Mouse (Mus musculus) MEL (cell line): ENCODE measurements at regions not wholly inside any gene's neighbourhood (a gene's known extent, or its start where the extent isn't known, plus 50 kb on each side); places are given as distances from the start of the nearest gene placed in this dataset.

Source experiments
- DNase-seq: peaks from one replicate; pipeline ENCODE4 v3.0.0; 2011; ENCODE audit warnings: low read depth, low spot score
- H3K27ac ChIP-seq: 2 replicates; pipeline ENCODE4 v1.5.1; 2012; ENCODE audit warnings: low read depth, mild to moderate bottlenecking, control low read depth, low read length, moderate library complexity; ENCODE audit not compliant: control insufficient read depth
- H3K27me3 ChIP-seq, 2 experiments: fragments of 150-350 bp in 1 of 2; sonication (generic) in 1 of 2; 2 replicates each; pipeline ENCODE4 v1.6.1; 2012; ENCODE audit warnings: low read length in 2 of 2, mild to moderate bottlenecking in 2 of 2, improper control_type of control experiment in 1 of 2, moderate library complexity in 1 of 2; ENCODE audit not compliant: insufficient read depth in 2 of 2, control insufficient read depth in 1 of 2
- H3K36me3 ChIP-seq, 2 experiments: 2 replicates each; pipeline ENCODE4 v1.6.1; 2012 to 2014; ENCODE audit warnings: low read length in 2 of 2, improper control_type of control experiment in 1 of 2, inconsistent platforms in 1 of 2, mild to moderate bottlenecking in 1 of 2; ENCODE audit not compliant: insufficient read depth in 2 of 2, control insufficient read depth in 1 of 2
- H3K4me1 ChIP-seq, 2 experiments: fragments of 150-350 bp in 1 of 2; sonication (generic) in 1 of 2; 2 replicates each; pipeline ENCODE4 v1.6.1; 2012; ENCODE audit warnings: low read length in 2 of 2, improper control_type of control experiment in 1 of 2, mild to moderate bottlenecking in 1 of 2; ENCODE audit not compliant: insufficient read depth in 2 of 2, control insufficient read depth in 1 of 2
- H3K4me3 ChIP-seq, 2 experiments: fragments of 150-350 bp in 1 of 2; sonication (generic) in 1 of 2; 2 replicates each; pipeline ENCODE4 v1.5.1; 2012; ENCODE audit warnings: low read depth in 2 of 2, low read length in 2 of 2, mild to moderate bottlenecking in 2 of 2, moderate library complexity in 2 of 2, control low read depth in 1 of 2, improper control_type of control experiment in 1 of 2; ENCODE audit not compliant: control insufficient read depth in 1 of 2, insufficient read depth in 1 of 2
- H3K79me2 ChIP-seq: 2 replicates; pipeline ENCODE4 v1.6.1; 2012; ENCODE audit warnings: mild to moderate bottlenecking, low read length, moderate library complexity; ENCODE audit not compliant: control insufficient read depth, poor library complexity, insufficient read depth
- H3K9ac ChIP-seq: 2 replicates; pipeline ENCODE4 v1.6.1; 2012; ENCODE audit warnings: low read depth, mild to moderate bottlenecking, control low read depth, low read length, moderate library complexity; ENCODE audit not compliant: control insufficient read depth, poor library complexity, severe bottlenecking
- H3K9me3 ChIP-seq: fragments of 150-350 bp; sonication (generic); replicated peaks from 2 replicates; pipeline ENCODE4 v1.6.1; 2012; ENCODE audit warnings: mild to moderate bottlenecking, low read length, improper control_type of control experiment, moderate library complexity; ENCODE audit not compliant: insufficient read depth
- BHLHE40 ChIP-seq: IDR thresholded peaks from 2 replicates; pipeline ENCODE4 v1.6.1; 2012; ENCODE audit warnings: low read depth, mild to moderate bottlenecking, inconsistent platforms, low read length, improper control_type of control experiment, borderline replicate concordance
- CHD2 ChIP-seq: IDR thresholded peaks from 2 replicates; pipeline ENCODE4 v1.6.1; 2011; ENCODE audit warnings: low read length, improper control_type of control experiment
- CTCF ChIP-seq, 3 experiments: IDR thresholded peaks in 2 of 3; conservative IDR thresholded peaks in 1 of 3; 2 replicates each; pipeline ENCODE4 v1.5.1; 2011 to 2012; ENCODE audit warnings: low read length in 3 of 3, low read depth in 2 of 3, mild to moderate bottlenecking in 2 of 3, improper control_type of control experiment in 1 of 3, inconsistent platforms in 1 of 3, mixed read lengths in 1 of 3, moderate library complexity in 1 of 3; ENCODE audit not compliant: control insufficient read depth in 1 of 3, insufficient read depth in 1 of 3, poor library complexity in 1 of 3, severe bottlenecking in 1 of 3
- ELF1 ChIP-seq: IDR thresholded peaks from 2 replicates; pipeline ENCODE4 v1.6.1; 2014; ENCODE audit warnings: low read depth, mild to moderate bottlenecking, inconsistent platforms, low read length, improper control_type of control experiment, moderate library complexity
- ETS1 ChIP-seq: IDR thresholded peaks from 2 replicates; pipeline ENCODE4 v1.6.1; 2012; ENCODE audit warnings: low read depth, mild to moderate bottlenecking, inconsistent platforms, low read length, improper control_type of control experiment, moderate library complexity
- GABPA ChIP-seq: IDR thresholded peaks from 2 replicates; pipeline ENCODE4 v1.6.1; 2012; ENCODE audit warnings: low read depth, mild to moderate bottlenecking, inconsistent platforms, low read length, improper control_type of control experiment, moderate library complexity
- HCFC1 ChIP-seq: IDR thresholded peaks from 2 replicates; pipeline ENCODE4 v1.6.1; 2012; ENCODE audit warnings: low read depth, mild to moderate bottlenecking, inconsistent platforms, low read length, improper control_type of control experiment, moderate library complexity
- KAT2A ChIP-seq: conservative IDR thresholded peaks from 2 replicates; pipeline ENCODE4 v1.6.1; 2012; ENCODE audit warnings: low read depth, low read length, improper control_type of control experiment, inconsistent platforms
- MAX ChIP-seq: IDR thresholded peaks from 2 replicates; pipeline ENCODE4 v1.6.1; 2011; ENCODE audit warnings: low read length, improper control_type of control experiment
- MAZ ChIP-seq: IDR thresholded peaks from 2 replicates; pipeline ENCODE4 v1.6.1; 2012; ENCODE audit warnings: low read depth, mild to moderate bottlenecking, inconsistent platforms, low read length, improper control_type of control experiment
- MEF2A ChIP-seq: IDR thresholded peaks from 2 replicates; pipeline ENCODE4 v1.6.1; 2014; ENCODE audit warnings: low read depth, mild to moderate bottlenecking, inconsistent platforms, low read length, improper control_type of control experiment; ENCODE audit not compliant: poor library complexity, insufficient replicate concordance, severe bottlenecking; ENCODE audit errors: extremely low read depth
- MXI1 ChIP-seq: IDR thresholded peaks from 2 replicates; pipeline ENCODE4 v1.6.1; 2011; ENCODE audit warnings: mild to moderate bottlenecking, low read depth, low read length, improper control_type of control experiment
- MYB ChIP-seq: IDR thresholded peaks from 2 replicates; pipeline ENCODE4 v1.6.1; 2011; ENCODE audit warnings: mild to moderate bottlenecking, low read depth, low read length, improper control_type of control experiment
- MYC ChIP-seq: IDR thresholded peaks from 2 replicates; pipeline ENCODE4 v1.6.1; 2011; ENCODE audit warnings: low read depth, mild to moderate bottlenecking, low read length, improper control_type of control experiment, moderate library complexity
- NRF1 ChIP-seq: IDR thresholded peaks from 2 replicates; pipeline ENCODE4 v1.6.1; 2014; ENCODE audit warnings: low read depth, mild to moderate bottlenecking, inconsistent platforms, low read length, improper control_type of control experiment, moderate library complexity; ENCODE audit not compliant: poor library complexity, insufficient read depth, severe bottlenecking
- POLR2AphosphoS2 ChIP-seq: IDR thresholded peaks from 2 replicates; pipeline ENCODE4 v1.6.1; 2011; ENCODE audit warnings: low read length, improper control_type of control experiment
- SMC3 ChIP-seq: IDR thresholded peaks from 2 replicates; pipeline ENCODE4 v1.6.1; 2011; ENCODE audit warnings: low read depth, low read length, improper control_type of control experiment
- TCF12 ChIP-seq: IDR thresholded peaks from 2 replicates; pipeline ENCODE4 v1.6.1; 2014; ENCODE audit warnings: low read depth, mild to moderate bottlenecking, inconsistent platforms, low read length, improper control_type of control experiment, moderate library complexity
- UBTF ChIP-seq: IDR thresholded peaks from 2 replicates; pipeline ENCODE4 v1.6.1; 2012; ENCODE audit warnings: low read depth, mild to moderate bottlenecking, inconsistent platforms, low read length, improper control_type of control experiment, moderate library complexity, borderline replicate concordance; ENCODE audit not compliant: insufficient read depth
- USF1 ChIP-seq: IDR thresholded peaks from 2 replicates; pipeline ENCODE4 v1.6.1; 2014; ENCODE audit warnings: low read depth, mild to moderate bottlenecking, inconsistent platforms, low read length, improper control_type of control experiment, moderate library complexity
- ZC3H11A ChIP-seq: IDR thresholded peaks from 2 replicates; pipeline ENCODE4 v1.6.1; 2012; ENCODE audit warnings: low read depth, mild to moderate bottlenecking, inconsistent platforms, low read length, improper control_type of control experiment

DNA sequence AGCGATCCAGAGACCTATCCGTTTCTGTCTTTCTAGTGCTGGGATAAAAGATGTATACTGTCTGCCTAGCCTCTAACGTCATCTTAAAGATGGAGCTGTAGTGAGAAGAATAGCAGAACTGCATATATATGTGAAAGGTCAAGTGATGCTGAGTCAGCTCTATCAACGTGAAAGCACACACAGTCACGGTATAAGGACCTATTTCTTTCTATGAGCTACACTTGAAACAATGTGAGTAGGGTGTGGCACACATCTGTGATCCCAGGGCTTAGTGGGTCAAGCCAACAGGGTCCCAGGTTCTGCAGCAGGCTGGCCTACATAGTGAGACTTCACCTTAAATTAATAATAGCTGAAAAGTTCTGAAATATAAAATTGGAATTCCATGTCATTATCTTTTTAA, 106.6 kb upstream of the Zfp648 start:
- TF ChIP-seq MAX (no peak), POLR2AphosphoS2 (no peak), MYC (no peak), KAT2A (no peak), MAZ (no peak), ETS1 (no peak), USF1 (no peak), CHD2 (no peak), SMC3 (no peak), HCFC1 (no peak), TCF12 (no peak)
- Histone ChIP-seq H3K27ac (no peak overlapping the region), H3K36me3 (no peaks in the 10 kb centered on the region), H3K4me1 (no peaks in the 10 kb centered on the region), H3K4me3 (no peak overlapping the region), H3K9ac (no peak overlapping the region), H3K27me3 (no peaks in the 10 kb centered on the region), H3K9me3 (no peaks in the 10 kb centered on the region), H3K79me2 (no peaks in the 10 kb centered on the region)
- DNase-seq: no peak

DNA sequence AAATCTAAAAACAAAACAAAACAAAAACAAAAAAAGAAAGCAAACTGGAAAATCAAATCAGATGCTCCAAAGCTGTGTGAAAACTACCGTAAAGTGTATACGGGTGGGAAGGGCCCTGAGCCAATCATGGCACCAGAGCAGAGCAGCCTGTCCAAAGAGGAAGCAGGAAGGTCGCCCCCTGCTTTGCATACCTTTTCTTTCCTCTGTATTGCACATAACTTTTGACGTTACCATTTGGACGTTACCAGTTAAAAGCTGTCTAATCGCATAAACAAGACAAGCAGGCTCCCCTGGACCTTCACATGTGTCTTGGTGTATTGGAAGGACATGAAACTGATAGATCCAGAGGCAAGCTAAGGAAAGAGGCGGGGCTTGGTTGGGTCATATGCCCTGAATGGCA, 104.9 kb upstream of the Zfp648 start:
- DNase-seq: no peak
- Histone ChIP-seq H3K4me1 (no peaks in the 10 kb centered on the region), H3K79me2 (no peaks in the 10 kb centered on the region), H3K36me3 (no peaks in the 10 kb centered on the region), H3K9me3 (no peaks in the 10 kb centered on the region), H3K9ac (no peak overlapping the region), H3K27me3 (no peaks in the 10 kb centered on the region), H3K27ac (no peak overlapping the region), H3K4me3 (no peak overlapping the region)
- TF ChIP-seq UBTF (no peak), SMC3 (no peak), GABPA (no peak), TCF12 (no peak), BHLHE40 (no peak), MYB (no peak), MXI1 (no peak), ELF1 (no peak), HCFC1 (no peak), MEF2A (no peak), CTCF (IDR thresholded peaks at IDR 0.05 in 2 of 3, conservative IDR thresholded peaks at IDR 0.05 in 1 of 3; ENCODE audit: control insufficient read depth in 1 of 3, insufficient read depth in 1 of 3, low read depth in 2 of 3, low read length in 3 of 3, poor library complexity in 1 of 3, severe bottlenecking in 1 of 3) (no peak), MAX (no peak), ZC3H11A (no peak), NRF1 (no peak), CHD2 (no peak)
